Mouse (Mus musculus) CH12F3 (cell line): ENCODE measurements around the gene Arfip2.

Source experiments
- in situ Hi-C: fragments of 300-500 bp; cut with MboI; formaldehyde crosslinking; loops from 2 replicates; pipeline ENCODE4 v1.14.3; 2020; ENCODE audit warnings: low sequenced_read_pairs

Gene Arfip2

GRCm38 (mm10) chr7:105616561-105616960 is 23.7 kb downstream of the Arfip2 start:
- in situ Hi-C loops, result no loop called here

DNA sequence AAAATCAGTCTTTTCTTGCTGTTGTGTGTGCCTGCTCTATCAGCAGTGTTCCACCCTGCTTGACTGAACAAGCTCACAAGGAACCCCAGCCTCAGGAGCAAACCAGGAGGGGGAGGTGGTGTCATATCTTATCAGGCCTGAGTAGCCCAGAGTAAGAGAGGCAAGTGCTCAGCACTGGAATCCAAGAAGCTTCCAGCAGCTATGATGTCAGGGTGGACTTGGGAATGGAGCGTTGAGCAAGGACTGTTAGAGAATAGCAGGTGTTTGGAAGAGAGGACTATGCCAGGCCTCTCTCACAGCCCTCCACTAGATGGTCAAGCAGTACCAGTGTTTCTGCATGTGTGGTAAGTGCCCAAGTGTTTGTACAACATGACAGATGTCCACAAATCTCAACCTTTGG is 24.5 kb downstream of the Arfip2 start:
- in situ Hi-C loops, result no loop called here

DNA sequence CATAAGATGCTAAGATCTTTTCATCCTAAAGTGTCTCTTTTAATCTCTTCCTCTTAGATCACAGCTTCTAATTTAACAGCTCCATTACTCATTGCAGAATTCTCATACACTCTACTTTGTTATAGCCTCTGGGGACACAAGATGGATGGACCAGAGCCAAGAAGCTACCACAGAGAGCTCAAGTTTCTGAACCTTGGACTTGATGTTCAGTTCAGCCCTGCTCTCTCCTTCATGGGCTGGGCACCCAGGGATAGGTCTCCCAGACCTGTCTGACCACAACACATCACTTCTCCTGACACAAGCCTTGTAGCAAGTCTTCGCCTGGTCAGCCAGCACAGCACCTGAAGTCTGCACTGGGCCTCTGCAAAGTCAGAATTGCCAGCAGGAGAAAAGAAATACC is 25.8 kb downstream of the Arfip2 start:
- in situ Hi-C loops, result no loop called here

DNA sequence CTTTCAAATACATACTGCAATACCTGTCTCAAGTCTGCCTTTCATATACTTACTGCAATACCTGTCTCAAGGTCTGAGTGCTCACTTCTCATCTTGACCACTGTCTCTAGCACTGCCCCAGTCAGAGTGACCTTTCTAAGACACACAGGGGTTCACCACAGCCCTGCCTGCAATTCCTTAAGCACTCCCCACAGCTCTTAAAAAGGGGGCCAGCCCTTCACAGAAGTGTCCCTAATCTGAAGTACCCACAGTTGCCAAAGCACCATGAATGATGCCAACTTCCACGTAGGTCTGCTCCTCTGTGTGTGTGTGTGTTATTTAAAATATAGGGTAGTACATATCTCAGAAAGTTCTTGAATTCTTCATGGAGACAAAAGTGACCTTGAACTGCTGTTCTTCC is 28.4 kb downstream of the Arfip2 start:
- in situ Hi-C loops, result no loop called here

DNA sequence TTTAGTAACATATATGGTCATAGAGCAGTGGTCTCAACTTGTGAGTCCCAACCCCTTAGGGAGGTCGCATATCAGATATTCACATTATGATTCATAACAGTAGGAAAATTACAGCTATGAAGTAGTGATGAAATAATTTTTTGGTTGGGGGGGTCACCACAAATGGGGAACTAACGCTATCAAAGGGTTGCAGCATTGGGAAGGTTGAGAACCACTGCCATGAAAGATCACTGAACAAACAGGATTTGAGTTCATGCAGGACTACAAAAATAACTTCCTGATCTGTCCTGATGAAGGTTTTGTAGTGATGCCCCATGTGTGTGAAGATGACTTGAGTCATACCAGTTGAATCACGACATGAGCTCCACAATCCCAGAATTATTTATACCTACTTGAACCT is 31.7 kb downstream of the Arfip2 start:
- in situ Hi-C loops, result no loop called here

- in situ Hi-C loops, result no loop called here
Measured at GRCm38 (mm10) chr7:105602860-105603623, 37.2 kb downstream of the Arfip2 start.

GRCm38 (mm10) chr7:105590097-105590496 is 50.1 kb downstream of the Arfip2 start:
- in situ Hi-C loops, result no loop called here

GRCm38 (mm10) chr7:105588325-105588912 is 51.8 kb downstream of the Arfip2 start:
- in situ Hi-C loops, result no loop called here
